Mouse (Mus musculus): ENCODE data around the gene Olfr807. TPM values are rescaled to one million over a fixed set of nuclear protein-coding genes. Genes with fewer than 3 reads are reported as not detected.

The Olfr807 gene
- total RNA-seq (2021): not detected

DNA sequence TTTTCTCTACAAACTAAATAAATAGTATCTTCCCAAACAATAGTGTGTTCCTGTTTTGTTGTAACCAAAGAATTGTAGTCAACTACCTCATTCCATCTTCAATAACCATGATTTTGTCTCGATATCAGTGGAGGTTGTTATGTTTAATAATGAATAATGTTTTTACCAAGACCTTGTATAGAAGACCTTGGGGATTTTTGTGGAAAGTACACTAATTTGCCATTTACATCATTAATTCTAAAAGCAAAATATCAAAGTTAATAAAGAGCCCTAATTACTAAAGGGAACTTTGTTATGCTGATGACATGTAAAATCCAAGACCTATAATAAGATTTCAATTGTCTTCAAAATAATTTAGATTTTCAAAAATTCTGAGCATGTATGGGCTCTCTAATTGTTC is at the start of gene Olfr807:
Gene Olfr807, minus strand, starts transcription at position 101 of the 400 bp plus-strand sequence.
- DNase-seq: no peak
- intact Hi-C loops (cut with DNase I): no loop called here

DNA sequence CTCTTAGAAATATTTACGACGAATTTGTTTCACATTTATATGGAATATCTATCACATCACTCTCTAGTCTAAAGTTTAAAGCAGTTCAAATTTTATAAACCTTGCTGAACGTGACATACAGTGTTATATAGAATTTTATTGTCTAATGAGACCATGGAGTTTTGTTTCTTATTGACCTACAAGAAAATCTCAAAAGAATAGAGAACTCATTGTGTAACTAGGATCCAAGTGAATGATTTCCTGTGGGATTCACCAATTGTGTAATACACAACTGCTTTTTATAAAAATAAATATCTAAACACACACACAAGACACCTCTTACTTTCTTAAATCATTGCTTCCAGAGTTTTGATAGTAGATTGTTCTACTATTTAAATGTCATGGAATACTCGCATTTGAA is 46.7 kb upstream of the Olfr807 start, which contains the start of gene Olfr811:
Gene Olfr811, minus strand, starts transcription at position 101 of the 400 bp plus-strand sequence.
- DNase-seq: no peak
- intact Hi-C loops (cut with DNase I): no loop called here

DNA sequence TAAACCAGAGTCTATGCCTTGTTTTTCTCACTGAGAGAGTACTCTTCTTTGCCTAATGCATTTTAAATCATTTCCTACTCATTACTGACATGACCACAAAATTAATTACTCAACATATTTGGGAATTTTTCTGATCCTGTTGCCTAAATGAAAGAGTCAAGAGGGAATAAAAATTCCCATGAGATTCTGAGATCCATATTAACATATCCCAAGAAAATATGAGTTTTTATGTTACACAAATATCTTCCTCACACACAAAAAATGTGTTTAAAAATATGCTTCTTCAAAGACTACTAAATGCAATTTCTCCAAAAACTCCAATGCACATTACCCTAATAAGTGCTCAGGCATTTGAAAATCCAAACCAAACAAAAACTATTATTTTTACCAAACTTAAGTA is 37.2 kb upstream of the Olfr807 start, which contains the start of gene Olfr810:
Gene Olfr810, minus strand, starts transcription at position 101 of the 400 bp plus-strand sequence.
- no peak for DNase-seq
- intact Hi-C loops (cut with DNase I): no loop called here

GRCm38 (mm10) chr10:129778123-129778522 is 20.5 kb upstream of the Olfr807 start:
- DNase-seq: no peak
- intact Hi-C loops (cut with DNase I): no loop called here

DNA sequence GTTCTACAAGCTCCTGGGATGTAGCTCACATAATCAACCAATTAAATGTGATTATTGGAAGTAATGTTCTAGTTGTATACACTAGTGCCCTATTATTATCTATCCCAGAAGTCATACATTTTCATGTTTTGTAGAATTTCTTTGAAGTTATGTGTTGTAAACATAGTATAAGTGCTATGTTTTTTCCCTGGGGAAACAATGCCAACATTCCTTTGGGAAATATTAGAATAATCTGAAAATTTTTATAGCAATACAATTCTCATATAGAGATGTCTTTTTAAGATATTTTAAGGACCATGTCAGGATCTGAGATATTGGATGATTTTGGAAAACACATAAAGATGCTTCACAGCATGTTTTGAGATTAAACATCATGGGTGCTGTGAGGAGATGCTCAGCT is 16.7 kb upstream of the Olfr807 start, which contains the start of gene Olfr809:
Gene Olfr809, plus strand, starts transcription at position 301 of the 400 bp plus-strand sequence.
- DNase-seq: no peak
- intact Hi-C loops (cut with DNase I): no loop called here

- no peak for DNase-seq
- intact Hi-C loops (cut with DNase I): no loop called here
Measured at GRCm38 (mm10) chr10:129765182-129765581, 7.6 kb upstream of the Olfr807 start, which contains the start of gene Olfr808. TSS of gene Olfr808 (plus strand) at chr10:129765482.

DNA sequence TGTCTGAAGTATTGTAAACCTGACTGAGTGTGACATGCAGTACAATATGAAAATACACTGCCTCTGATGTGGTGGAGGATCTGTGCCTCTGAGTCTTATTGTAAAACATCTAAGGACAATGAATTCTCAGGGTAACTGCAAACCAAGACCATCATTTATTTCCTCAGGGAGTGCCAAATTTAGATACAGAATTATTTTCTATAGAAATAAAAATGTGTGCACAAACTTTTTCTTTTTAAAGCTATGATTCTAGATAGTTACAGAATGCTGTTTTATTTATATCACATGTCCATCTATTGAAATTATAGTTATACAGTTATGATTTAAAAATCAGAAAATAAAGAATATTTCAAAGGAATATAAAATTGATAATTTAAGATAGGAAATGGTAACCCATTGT is 15.8 kb downstream of the Olfr807 start, which contains the start of gene Olfr806:
Gene Olfr806, minus strand, starts transcription at position 101 of the 400 bp plus-strand sequence.
- intact Hi-C loops (cut with DNase I): no loop called here
- no peak for DNase-seq

- intact Hi-C loops (cut with DNase I): no loop called here
Measured at GRCm38 (mm10) chr10:129729275-129729674, 28.3 kb downstream of the Olfr807 start, which contains the start of gene Olfr805. TSS of gene Olfr805 (minus strand) at chr10:129729375.

More at GRCm38 (mm10) chr10:129729275-129729674, 28.3 kb downstream of the Olfr807 start, which contains the start of gene Olfr805:
- DNase-seq: no peak

Small RNAs within 50 kb of the gene (microRNA-seq; reads per million reads assigned to microRNA genes)
- 0 reads per million in 2 experiments for gene Gm24485

Other genes with a start within 250 kb of the Olfr807 start
- gene Olfr791, start 236.0 kb downstream of the Olfr807 start, total RNA-seq (2021): not detected
- gene Olfr792, start 218.6 kb downstream of the Olfr807 start, total RNA-seq (2021): not detected
- not detected for gene Olfr794, start 190.1 kb downstream of the Olfr807 start, total RNA-seq (2021)
- gene Olfr796, start 145.2 kb downstream of the Olfr807 start, total RNA-seq (2021): not detected
- gene Olfr798, start 129.9 kb downstream of the Olfr807 start, total RNA-seq (2021): not detected
- gene Olfr799, start 120.3 kb downstream of the Olfr807 start, total RNA-seq (2021): not detected
- gene Olfr800, start 100.1 kb downstream of the Olfr807 start, total RNA-seq (2021): not detected
- not detected for gene Olfr801, start 83.9 kb downstream of the Olfr807 start, total RNA-seq (2021)
- gene Olfr802, start 69.6 kb downstream of the Olfr807 start, total RNA-seq (2021): not detected
- not detected for gene Olfr803, start 63.5 kb downstream of the Olfr807 start, total RNA-seq (2021)
- gene Olfr804, start 54.6 kb downstream of the Olfr807 start, total RNA-seq (2021): not detected
- gene Olfr805, start 28.4 kb downstream of the Olfr807 start, total RNA-seq (2021): not detected
- gene Olfr806, start 15.9 kb downstream of the Olfr807 start, total RNA-seq (2021): not detected
- gene Olfr808, start 7.7 kb upstream of the Olfr807 start, total RNA-seq (2021): not detected
- not detected for gene Olfr809, start 16.8 kb upstream of the Olfr807 start, total RNA-seq (2021)
- gene Olfr810, start 37.1 kb upstream of the Olfr807 start, total RNA-seq (2021): not detected
- gene Olfr811, start 46.6 kb upstream of the Olfr807 start, total RNA-seq (2021): not detected
- not detected for gene Olfr812, start 88.3 kb upstream of the Olfr807 start, total RNA-seq (2021)
- gene Olfr813, start 97.6 kb upstream of the Olfr807 start, total RNA-seq (2021): not detected
- not detected for gene Olfr814, start 122.1 kb upstream of the Olfr807 start, total RNA-seq (2021)
- not detected for gene Olfr815, start 148.1 kb upstream of the Olfr807 start, total RNA-seq (2021)
- gene Olfr816, start 157.8 kb upstream of the Olfr807 start, total RNA-seq (2021): not detected
- not detected for gene Olfr818, start 191.3 kb upstream of the Olfr807 start, total RNA-seq (2021)
- not detected for gene Olfr819, start 209.5 kb upstream of the Olfr807 start, total RNA-seq (2021)
- not detected for gene Olfr247, start 218.3 kb upstream of the Olfr807 start, total RNA-seq (2021)
- gene Gm10310, start 227.3 kb upstream of the Olfr807 start, total RNA-seq (2021): not detected

Measured in heart, postnatal 10 days (tissue).